Mouse (Mus musculus) heart, embryonic 16.5 days (tissue): ENCODE results near the gene Ch25h. TPM values are rescaled to one million over a fixed set of nuclear protein-coding genes. Genes with fewer than 3 reads are reported as not detected.
A peak's percentile ranks its signal among the peaks of the same experiment; 100 is the strongest.

Source experiments
- ATAC-seq: fragments of 200-750 bp; cut with Nextera tagmentation; replicated peaks from 2 replicates; pipeline ENCODE4 v1.8.0; 2017; ENCODE audit warnings: moderate number of reproducible peaks; ENCODE audit not compliant: insufficient read depth, low FRiP score; ENCODE audit errors: extremely low read depth
- H3K27ac ChIP-seq: fragments of 300-500 bp; sonication (generic); 2 replicates; pipeline ENCODE4 v1.5.1; 2014; ENCODE audit warnings: mild to moderate bottlenecking, low read length, control low read depth, moderate library complexity
- H3K27me3 ChIP-seq: fragments of 300-500 bp; sonication (generic); 2 replicates; pipeline ENCODE4 v1.6.1; 2014; ENCODE audit warnings: low read length, mixed read lengths; ENCODE audit not compliant: control insufficient read depth, insufficient read depth
- H3K36me3 ChIP-seq: fragments of 300-500 bp; sonication (generic); 2 replicates; pipeline ENCODE4 v1.6.1; 2014; ENCODE audit not compliant: control insufficient read depth, insufficient read depth
- H3K4me1 ChIP-seq: fragments of 300-500 bp; sonication (generic); 2 replicates; pipeline ENCODE4 v1.6.1; 2014; ENCODE audit warnings: low read length, mixed read lengths; ENCODE audit not compliant: control insufficient read depth, insufficient read depth
- H3K4me2 ChIP-seq: fragments of 300-500 bp; sonication (generic); 2 replicates; pipeline ENCODE4 v1.6.1; 2014; ENCODE audit warnings: low read depth, mild to moderate bottlenecking, control low read depth, low read length
- H3K4me3 ChIP-seq: fragments of 300-500 bp; sonication (generic); 2 replicates; pipeline ENCODE4 v1.5.1; 2014; ENCODE audit warnings: mild to moderate bottlenecking, control low read depth, low read length
- H3K9ac ChIP-seq: fragments of 300-500 bp; sonication (generic); 2 replicates; pipeline ENCODE4 v1.6.1; 2014; ENCODE audit warnings: low read length, control low read depth
- H3K9me3 ChIP-seq: fragments of 300-500 bp; sonication (generic); replicated peaks from 2 replicates; pipeline ENCODE4 v1.6.1; 2016; ENCODE audit warnings: low read length; ENCODE audit not compliant: control insufficient read depth
- WGBS: fragments of 180-500 bp; shearing (Covaris S2); extraction: QIAGEN DNeasy Blood & Tissue Kit; methylation state at CpG from one replicate; pipeline ENCODE4 v1.1.7; 2014; 5-methylcytosine and 5-hydroxymethylcytosine counted together
- polyA plus RNA-seq: library from polyadenylated mRNA; unstranded; fragments of >200 nt; fragmentation: Nextera tagmentation; extraction: Ambion mirVana; gene quantifications from 2 replicates; pipeline ENCODE4 v1.2.1, GENCODE M21; 2015

Ch25h gene
- polyA plus RNA-seq = 2.5 and 3.4 TPM in 2 replicates

- H3K4me2 ChIP-seq = peak within 1 kb of the TSS; percentile 90
- H3K9me3 ChIP-seq = no peaks in the 10 kb centered on the region
- peak; percentile 59; the same call in 1 of the 2 replicates for ATAC-seq
- 1% methylated on average over 35 of the region's 35 CpGs for WGBS
- H3K9ac ChIP-seq = peak within 1 kb of the TSS; percentile 60
- peak within 1 kb of the TSS; percentile 57 for H3K4me3 ChIP-seq
- peaks cover 12% of the 10 kb centered on the region for H3K4me1 ChIP-seq
- H3K27me3 ChIP-seq = peaks cover 18% of the 10 kb centered on the region
- no peak within 1 kb of the TSS for H3K27ac ChIP-seq
- no peaks in the 10 kb centered on the region for H3K36me3 ChIP-seq
Measured at GRCm38 (mm10) chr19:34474991-34475971, at the start of gene Ch25h. Gene Ch25h, minus strand, starts transcription at chr19:34475164.

DNA sequence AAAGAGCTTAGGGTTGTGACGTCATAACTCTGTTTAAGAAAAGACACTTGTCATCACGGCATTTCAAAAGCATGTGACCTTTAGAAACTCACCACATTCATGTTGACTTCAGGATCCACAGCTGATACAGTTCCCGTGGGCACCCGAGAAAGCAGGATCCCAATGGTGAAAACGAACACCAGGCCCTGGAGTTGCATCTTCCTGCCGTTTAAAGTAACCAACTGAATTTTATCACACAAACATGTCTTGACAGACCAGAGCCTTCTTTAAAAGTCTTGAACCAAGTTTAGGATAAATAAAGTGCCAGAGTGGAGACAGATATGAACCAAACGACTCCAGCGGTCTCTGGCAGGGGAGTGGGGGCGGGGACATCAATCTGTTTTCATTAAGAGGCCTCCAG is 49.7 kb upstream of the Ch25h start:
- no peak overlapping the region for H3K4me3 ChIP-seq
- H3K9ac ChIP-seq = no peak overlapping the region
- peak overlapping the region; percentile 12; the same call in 1 of the 2 replicates for H3K4me2 ChIP-seq
- no peak overlapping the region for H3K27ac ChIP-seq
- H3K36me3 ChIP-seq = 0 out of 2 replicates have a peak, but pooled peaks cover 2% of the 10 kb centered on the region
- H3K9me3 ChIP-seq = no peaks in the 10 kb centered on the region
- WGBS = 31% methylated on average over 9 of the region's 9 CpGs
- ATAC-seq = no peak
- peaks cover 5% of the 10 kb centered on the region; the same call in 1 of the 2 replicates for H3K4me1 ChIP-seq
- no peaks in the 10 kb centered on the region for H3K27me3 ChIP-seq

DNA sequence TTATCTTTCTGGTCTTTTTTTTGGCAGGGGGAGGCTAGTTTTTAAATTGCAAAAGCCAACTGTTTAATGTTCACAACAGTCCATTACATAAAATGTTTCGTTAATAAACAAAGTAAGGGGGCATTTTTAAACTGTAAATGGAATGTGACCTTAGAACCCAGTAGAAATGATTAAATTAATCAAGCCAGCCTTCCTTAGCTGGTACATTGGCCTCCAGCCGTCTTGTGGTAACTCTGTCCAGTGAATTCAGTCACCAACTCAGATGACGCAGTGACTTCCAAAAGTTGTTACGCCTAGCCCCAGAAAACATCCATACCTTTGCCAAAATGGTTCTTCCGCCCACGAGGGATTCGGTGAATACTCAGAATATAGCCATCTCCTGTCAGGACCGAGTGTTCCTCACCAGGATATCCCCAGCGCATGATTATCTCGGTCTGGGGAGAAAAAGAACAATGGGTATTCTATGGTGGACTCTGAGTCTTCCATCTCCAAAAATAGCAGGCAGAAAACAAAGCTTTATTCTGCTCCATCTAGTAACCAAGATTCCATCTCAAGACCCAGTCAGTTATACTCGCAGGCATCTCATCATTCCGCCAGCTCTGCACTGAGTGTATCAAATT is 48.3 kb upstream of the Ch25h start:
- no peak overlapping the region for H3K27ac ChIP-seq
- no peak overlapping the region for H3K4me3 ChIP-seq
- H3K9ac ChIP-seq = no peak overlapping the region
- 0 out of 2 replicates have a peak, but pooled peaks cover 2% of the 10 kb centered on the region for H3K36me3 ChIP-seq
- H3K27me3 ChIP-seq = no peaks in the 10 kb centered on the region
- 62% methylated on average over 12 of the region's 12 CpGs for WGBS
- no peak overlapping the region for H3K4me2 ChIP-seq
- no peaks in the 10 kb centered on the region for H3K9me3 ChIP-seq
- peaks cover 5% of the 10 kb centered on the region; the same call in 1 of the 2 replicates for H3K4me1 ChIP-seq
- no peak for ATAC-seq

- 0 out of 2 replicates have a peak, but pooled peaks cover 2% of the 10 kb centered on the region for H3K36me3 ChIP-seq
- no peak overlapping the region for H3K4me2 ChIP-seq
- no peak overlapping the region for H3K27ac ChIP-seq
- 83% methylated on average over 1 of the region's 1 CpGs for WGBS
- H3K4me3 ChIP-seq = no peak overlapping the region
- peaks cover 5% of the 10 kb centered on the region; the same call in 1 of the 2 replicates for H3K4me1 ChIP-seq
- no peak overlapping the region for H3K9ac ChIP-seq
- H3K9me3 ChIP-seq = no peaks in the 10 kb centered on the region
- H3K27me3 ChIP-seq = no peaks in the 10 kb centered on the region
- no peak for ATAC-seq
Measured at GRCm38 (mm10) chr19:34521978-34522377, 47.0 kb upstream of the Ch25h start.

GRCm38 (mm10) chr19:34521361-34521760 is 46.4 kb upstream of the Ch25h start:
- Histone ChIP-seq H3K4me1 (peaks cover 4% of the 10 kb centered on the region; the same call in 1 of the 2 replicates), H3K4me2 (no peak overlapping the region), H3K4me3 (no peak overlapping the region), H3K27ac (no peak overlapping the region), H3K27me3 (no peaks in the 10 kb centered on the region), H3K9ac (no peak overlapping the region), H3K36me3 (0 out of 2 replicates have a peak, but pooled peaks cover 2% of the 10 kb centered on the region), H3K9me3 (no peaks in the 10 kb centered on the region)
- ATAC-seq = no peak
- WGBS = 72% methylated on average over 2 of the region's 2 CpGs

DNA sequence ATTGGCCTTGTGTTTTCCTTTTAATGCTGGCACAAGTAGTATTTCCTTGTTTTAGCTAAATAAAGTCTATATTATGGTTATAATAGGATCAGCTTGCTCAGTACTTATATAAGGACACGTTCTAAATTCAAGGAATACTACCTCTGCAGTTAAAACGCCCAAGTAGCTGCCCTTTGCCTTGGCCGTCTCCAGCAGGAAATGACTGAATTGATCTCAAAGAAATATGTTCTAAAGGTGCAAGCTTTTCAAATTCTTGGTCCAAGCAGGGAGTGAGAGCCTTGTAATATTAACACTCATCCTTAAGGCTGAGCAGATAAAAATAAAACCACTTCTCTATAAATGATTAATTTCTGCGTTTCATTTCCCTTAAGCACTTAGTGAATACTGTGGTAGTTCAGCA is 45.1 kb upstream of the Ch25h start:
- 82% methylated on average over 4 of the region's 4 CpGs for WGBS
- Histone ChIP-seq H3K9me3 (no peaks in the 10 kb centered on the region), H3K4me1 (no peaks in the 10 kb centered on the region; the same call in 1 of the 2 replicates), H3K36me3 (0 out of 2 replicates have a peak, but pooled peaks cover 2% of the 10 kb centered on the region), H3K4me2 (no peak overlapping the region), H3K9ac (no peak overlapping the region), H3K27ac (no peak overlapping the region), H3K4me3 (no peak overlapping the region), H3K27me3 (no peaks in the 10 kb centered on the region)
- no peak for ATAC-seq

- H3K27me3 ChIP-seq = no peaks in the 10 kb centered on the region
- no peak for ATAC-seq
- no peak overlapping the region for H3K4me3 ChIP-seq
- no peak overlapping the region for H3K9ac ChIP-seq
- H3K4me2 ChIP-seq = no peak overlapping the region
- 89% methylated on average over 3 of the region's 3 CpGs for WGBS
- H3K9me3 ChIP-seq = no peaks in the 10 kb centered on the region
- 0 out of 2 replicates have a peak, but pooled peaks cover 2% of the 10 kb centered on the region for H3K36me3 ChIP-seq
- H3K27ac ChIP-seq = no peak overlapping the region
- H3K4me1 ChIP-seq = no peaks in the 10 kb centered on the region; the same call in 1 of the 2 replicates
Measured at GRCm38 (mm10) chr19:34519646-34520045, 44.7 kb upstream of the Ch25h start.

GRCm38 (mm10) chr19:34518786-34519185 is 43.8 kb upstream of the Ch25h start:
- Histone ChIP-seq H3K9ac (no peak overlapping the region), H3K27me3 (no peaks in the 10 kb centered on the region), H3K9me3 (no peaks in the 10 kb centered on the region), H3K36me3 (0 out of 2 replicates have a peak, but pooled peaks cover 2% of the 10 kb centered on the region), H3K4me1 (no peaks in the 10 kb centered on the region), H3K4me2 (no peak overlapping the region), H3K27ac (no peak overlapping the region), H3K4me3 (no peak overlapping the region)
- WGBS = 57% methylated on average over 3 of the region's 3 CpGs
- ATAC-seq = no peak
